Mouse (Mus musculus): ENCODE measurements around the gene Syt16. TPM values are rescaled to one million over a fixed set of nuclear protein-coding genes. Genes with fewer than 3 reads are reported as not detected.

Syt16 gene
- polyA plus RNA-seq, 1 experiment from 2014 or later = not detected

DNA sequence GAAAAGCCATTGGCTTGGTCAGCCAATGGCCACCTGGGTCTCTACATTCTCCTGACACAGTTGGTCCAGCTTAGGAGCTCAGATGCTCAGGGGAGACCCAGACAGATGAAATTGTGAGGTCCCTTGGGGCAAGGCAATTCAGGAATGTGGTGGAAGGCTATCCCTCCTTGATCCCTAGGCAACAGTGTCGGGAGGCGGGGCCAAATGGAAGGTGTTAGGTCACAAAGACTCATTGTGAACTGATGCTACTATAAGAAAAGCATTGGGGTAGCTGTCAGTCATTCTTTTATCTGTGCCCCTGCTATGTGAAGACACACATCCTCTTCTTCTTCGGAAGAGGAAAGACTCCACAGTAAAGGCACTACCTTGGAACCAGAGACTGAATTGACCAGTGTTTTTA is 315.1 kb downstream of the Syt16 start:
- TF ChIP-seq CTCF (IDR thresholded peaks at IDR 0.05; ENCODE audit: low read depth) = no peak
- no peak for TF ChIP-seq EP300 (IDR thresholded peaks at IDR 0.05; ENCODE audit: low read depth)
- no peak overlapping the region for H3K4me3 ChIP-seq (ENCODE audit: low read depth, low read length)
- 68% methylated on average over 3 of the region's 3 CpGs for WGBS (ENCODE audit: insufficient replicate concordance)
- no peak overlapping the region for H3K4me2 ChIP-seq (ENCODE audit: low read depth, low read length)
- no peak overlapping the region for H3K27ac ChIP-seq (ENCODE audit: low read depth)
- no peaks in the 10 kb centered on the region for H3K27me3 ChIP-seq (ENCODE audit: insufficient read depth, low read length)
- no peaks in the 10 kb centered on the region for H3K9me3 ChIP-seq (ENCODE audit: low read length)
- DNase-seq (no peak), ATAC-seq (no peak)
- no peaks in the 10 kb centered on the region for H3K36me3 ChIP-seq (replicated peaks; ENCODE audit: insufficient read depth, low read length)
- H3K9ac ChIP-seq (replicated peaks) = no peak overlapping the region
- no peaks in the 10 kb centered on the region for H3K4me1 ChIP-seq (ENCODE audit: insufficient read depth)

DNA sequence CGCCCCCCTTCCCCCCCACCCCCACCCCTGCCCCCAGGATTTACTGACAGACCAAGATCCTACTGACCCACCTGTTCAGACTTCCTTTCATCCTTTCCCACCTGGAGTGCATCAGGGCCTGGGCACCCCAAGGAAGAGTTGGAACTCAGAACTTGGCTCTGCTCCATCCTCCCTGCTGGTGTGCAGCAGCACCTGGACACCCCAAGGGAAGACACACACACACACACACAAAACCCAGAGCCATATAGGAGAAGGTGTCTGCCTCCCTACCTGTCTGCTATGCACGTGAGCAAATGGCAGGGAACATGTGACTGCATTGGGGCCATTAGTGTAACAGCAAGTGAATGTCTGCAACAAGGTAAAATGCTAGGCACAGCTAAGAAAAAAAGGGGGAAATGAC is 317.8 kb downstream of the Syt16 start:
- Histone ChIP-seq H3K4me2 (ENCODE audit: low read depth, low read length) (no peak overlapping the region), H3K36me3 (replicated peaks; ENCODE audit: insufficient read depth, low read length) (no peaks in the 10 kb centered on the region), H3K27ac (ENCODE audit: low read depth) (no peak overlapping the region), H3K4me3 (ENCODE audit: low read depth, low read length) (no peak overlapping the region), H3K27me3 (ENCODE audit: insufficient read depth, low read length) (no peaks in the 10 kb centered on the region), H3K4me1 (ENCODE audit: insufficient read depth) (no peaks in the 10 kb centered on the region), H3K9ac (replicated peaks) (no peak overlapping the region), H3K9me3 (ENCODE audit: low read length) (no peaks in the 10 kb centered on the region)
- no peak for ATAC-seq
- WGBS (ENCODE audit: insufficient replicate concordance) = 37% methylated on average over 2 of the region's 2 CpGs
- TF ChIP-seq CTCF (IDR thresholded peaks at IDR 0.05; ENCODE audit: low read depth) (no peak), EP300 (IDR thresholded peaks at IDR 0.05; ENCODE audit: low read depth) (no peak)
- DNase-seq = no peak

DNA sequence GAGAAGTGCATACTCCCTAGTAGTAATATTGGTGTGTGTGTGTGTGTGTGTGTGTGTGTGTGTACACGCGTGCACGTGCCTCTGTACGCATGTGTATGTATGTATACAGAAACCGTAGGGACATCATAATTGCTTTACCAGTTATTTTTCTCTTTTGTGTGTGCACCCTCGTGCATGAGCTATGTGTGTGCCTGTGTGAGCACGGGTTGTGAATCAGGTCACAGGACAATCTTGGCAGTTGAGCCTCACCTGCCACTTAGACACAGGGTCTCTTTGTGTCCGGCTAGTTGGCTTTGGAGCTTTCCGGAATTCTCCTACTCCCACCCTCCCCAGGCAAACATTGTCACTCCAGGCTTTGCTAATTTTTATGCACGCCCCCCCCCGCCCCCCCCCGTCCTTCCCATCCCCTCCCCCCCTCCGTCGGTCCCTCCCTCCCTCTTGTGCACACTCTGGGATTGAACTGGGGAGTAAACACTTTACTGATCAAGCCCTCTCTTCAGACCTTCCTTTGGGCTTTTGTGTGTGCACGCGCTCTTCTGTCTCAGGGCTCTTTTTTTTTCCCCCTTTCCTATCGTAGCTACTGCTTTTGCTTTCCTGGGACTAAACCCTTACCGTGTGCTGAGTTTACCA is 319.0 kb downstream of the Syt16 start, which contains the start of gene Gm11042:
Gene Gm11042 (minus strand): TSS at position 51 of the 630 bp plus-strand sequence.
- no peak for ATAC-seq
- Histone ChIP-seq H3K27ac (ENCODE audit: low read depth) (no peak within 1 kb of the TSS), H3K4me2 (ENCODE audit: low read depth, low read length) (peak within 1 kb of the TSS; percentile 67), H3K9me3 (ENCODE audit: low read length) (no peaks in the 10 kb centered on the region), H3K36me3 (replicated peaks; ENCODE audit: insufficient read depth, low read length) (no peaks in the 10 kb centered on the region), H3K27me3 (ENCODE audit: insufficient read depth, low read length) (no peaks in the 10 kb centered on the region), H3K4me3 (ENCODE audit: low read depth, low read length) (peak within 1 kb of the TSS; percentile 45), H3K4me1 (ENCODE audit: insufficient read depth) (no peaks in the 10 kb centered on the region), H3K9ac (replicated peaks) (0 out of 2 replicates have a peak within 1 kb of the TSS, but pooled peaks have one; percentile 37)
- TF ChIP-seq CTCF (IDR thresholded peaks at IDR 0.05; ENCODE audit: low read depth) (no peak), EP300 (IDR thresholded peaks at IDR 0.05; ENCODE audit: low read depth) (no peak)
- peak; percentile 15 for DNase-seq
- whole genome bisulfite sequencing (ENCODE audit: insufficient replicate concordance) = 34% methylated on average over 15 of the region's 18 CpGs

DNA sequence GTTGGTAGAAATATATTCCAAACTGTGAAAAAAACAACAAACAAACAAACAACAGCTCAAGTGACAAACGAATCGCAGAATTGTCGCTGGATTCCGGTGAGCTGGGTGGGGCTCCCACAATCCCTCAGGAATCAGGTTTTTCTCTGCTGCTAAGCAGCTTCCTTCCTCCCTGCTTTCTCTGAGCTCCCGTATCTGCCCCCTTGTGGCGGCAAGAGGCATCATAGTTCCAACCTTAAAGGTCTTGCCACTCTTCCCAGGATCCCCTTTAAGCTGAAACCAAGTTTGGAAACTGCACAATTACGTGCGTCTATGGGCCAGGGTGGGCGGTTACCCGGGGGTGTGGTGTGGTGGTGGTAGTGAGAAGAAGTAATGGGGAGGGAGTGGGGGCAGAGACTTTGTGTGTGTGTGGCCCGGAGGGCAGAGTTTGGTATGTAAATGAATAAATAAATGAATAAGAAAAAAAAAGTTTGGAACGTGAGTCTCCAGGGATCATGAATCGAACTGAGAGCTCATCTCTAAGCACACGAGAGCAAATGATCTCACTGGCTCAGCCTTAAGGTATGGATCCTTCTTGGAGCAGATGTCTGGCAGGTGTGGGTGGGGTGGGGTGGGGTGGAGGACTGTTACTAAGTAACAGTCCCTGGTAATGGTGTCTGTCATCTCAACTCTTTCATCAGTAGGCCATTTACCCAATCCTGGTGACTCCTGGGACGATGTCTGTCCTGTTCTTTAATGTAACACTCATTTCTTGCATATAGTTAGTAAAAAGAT is 319.7 kb downstream of the Syt16 start:
- no peaks in the 10 kb centered on the region for H3K9me3 ChIP-seq (ENCODE audit: low read length)
- ATAC-seq (peak; percentile 51; the same call in 1 of the 2 replicates), DNase-seq (peak; percentile 51)
- TF ChIP-seq EP300 (IDR thresholded peaks at IDR 0.05; ENCODE audit: low read depth) (no peak), CTCF (IDR thresholded peaks at IDR 0.05; ENCODE audit: low read depth) (peak; percentile 77)
- peak overlapping the region; percentile 67 for H3K4me2 ChIP-seq (ENCODE audit: low read depth, low read length)
- peak overlapping the region; percentile 45 for H3K4me3 ChIP-seq (ENCODE audit: low read depth, low read length)
- no peaks in the 10 kb centered on the region for H3K36me3 ChIP-seq (replicated peaks; ENCODE audit: insufficient read depth, low read length)
- no peaks in the 10 kb centered on the region for H3K27me3 ChIP-seq (ENCODE audit: insufficient read depth, low read length)
- no peak overlapping the region for H3K27ac ChIP-seq (ENCODE audit: low read depth)
- WGBS (ENCODE audit: insufficient replicate concordance) = 17% methylated on average over 15 of the region's 15 CpGs
- 0 out of 2 replicates have a peak overlapping the region, but pooled peaks have one; percentile 37 for H3K9ac ChIP-seq (replicated peaks)
- no peaks in the 10 kb centered on the region for H3K4me1 ChIP-seq (ENCODE audit: insufficient read depth)

DNA sequence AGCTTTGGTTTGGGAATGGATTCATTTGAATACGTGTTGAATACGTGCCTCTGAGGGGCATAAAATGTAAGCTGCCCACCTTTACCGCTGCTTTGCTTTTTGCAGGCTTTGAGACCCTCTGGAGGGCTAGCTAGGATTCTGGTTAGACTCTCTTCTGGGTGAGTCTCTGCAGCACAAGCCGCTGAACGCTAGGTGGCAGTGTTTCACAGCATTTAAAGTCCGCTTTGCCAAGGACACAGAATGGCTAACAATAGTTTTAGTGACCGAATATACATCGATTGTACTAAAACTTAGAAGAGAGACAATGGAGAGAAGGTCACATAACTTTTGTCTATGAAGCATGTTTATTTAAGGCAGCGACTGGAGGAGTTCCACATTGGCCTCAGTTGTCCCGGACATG is 322.9 kb downstream of the Syt16 start:
- H3K27ac ChIP-seq (ENCODE audit: low read depth) = no peak overlapping the region
- no peaks in the 10 kb centered on the region for H3K9me3 ChIP-seq (ENCODE audit: low read length)
- H3K4me3 ChIP-seq (ENCODE audit: low read depth, low read length) = no peak overlapping the region
- no peak overlapping the region for H3K4me2 ChIP-seq (ENCODE audit: low read depth, low read length)
- peak; percentile 86 for TF ChIP-seq CTCF (IDR thresholded peaks at IDR 0.05; ENCODE audit: low read depth)
- TF ChIP-seq EP300 (IDR thresholded peaks at IDR 0.05; ENCODE audit: low read depth) = no peak
- DNase-seq (peak; percentile 65), ATAC-seq (no peak)
- H3K4me1 ChIP-seq (ENCODE audit: insufficient read depth) = no peaks in the 10 kb centered on the region
- no peaks in the 10 kb centered on the region for H3K36me3 ChIP-seq (replicated peaks; ENCODE audit: insufficient read depth, low read length)
- no peaks in the 10 kb centered on the region for H3K27me3 ChIP-seq (ENCODE audit: insufficient read depth, low read length)
- 16% methylated on average over 10 of the region's 10 CpGs for WGBS (ENCODE audit: insufficient replicate concordance)
- H3K9ac ChIP-seq (replicated peaks) = no peak overlapping the region

- no peaks in the 10 kb centered on the region for H3K4me1 ChIP-seq (ENCODE audit: insufficient read depth)
- H3K9me3 ChIP-seq (ENCODE audit: low read length) = no peaks in the 10 kb centered on the region
- WGBS (ENCODE audit: insufficient replicate concordance) = 68% methylated on average over 5 of the region's 5 CpGs
- TF ChIP-seq EP300 (IDR thresholded peaks at IDR 0.05; ENCODE audit: low read depth) (no peak), CTCF (IDR thresholded peaks at IDR 0.05; ENCODE audit: low read depth) (no peak)
- H3K9ac ChIP-seq (replicated peaks) = no peak overlapping the region
- no peak overlapping the region for H3K4me3 ChIP-seq (ENCODE audit: low read depth, low read length)
- H3K27me3 ChIP-seq (ENCODE audit: insufficient read depth, low read length) = no peaks in the 10 kb centered on the region
- no peak for ATAC-seq
- no peak overlapping the region for H3K27ac ChIP-seq (ENCODE audit: low read depth)
- no peak overlapping the region for H3K4me2 ChIP-seq (ENCODE audit: low read depth, low read length)
- H3K36me3 ChIP-seq (replicated peaks; ENCODE audit: insufficient read depth, low read length) = no peaks in the 10 kb centered on the region
- DNase-seq = no peak
Measured at GRCm38 (mm10) chr12:74321981-74322380, 324.5 kb downstream of the Syt16 start.

Other genes with a start within 250 kb of the Syt16 start
- gene Hif1a, start 96.3 kb upstream of the Syt16 start, polyA plus RNA-seq (2015; fragmentation: Nextera tagmentation; extraction: Ambion mirVana) = 13.4 and 13.9 TPM in 2 replicates
- 1.8 and 1.9 TPM in 2 replicates for gene Gm49321, start 60.0 kb upstream of the Syt16 start, polyA plus RNA-seq (2015; fragmentation: Nextera tagmentation; extraction: Ambion mirVana)
- 3.3 and 3.6 TPM in 2 replicates for gene Snapc1, start 33.2 kb upstream of the Syt16 start, polyA plus RNA-seq (2015; fragmentation: Nextera tagmentation; extraction: Ambion mirVana)

Measured in liver, postnatal 0 days (tissue).